Mouse (Mus musculus): ENCODE data around the gene Mansc1. TPM values are rescaled to one million over a fixed set of nuclear protein-coding genes. Genes with fewer than 3 reads are reported as not detected.

Gene Mansc1
- polyA plus RNA-seq, 1 experiment from 2014 or later, result 8.6 TPM

- Histone ChIP-seq H3K4me2 (ENCODE audit: low read length) (no peak overlapping the region), H3K4me3 (ENCODE audit: control insufficient read depth in 1 of 2, insufficient read depth in 1 of 2, low read depth in 1 of 2, low read length in 2 of 2) (no peak overlapping the region), H3K36me3 (ENCODE audit: control insufficient read depth, insufficient read depth, low read length) (no peaks in the 10 kb centered on the region), H3K27me3 (ENCODE audit: control insufficient read depth, insufficient read depth, low read length) (no peaks in the 10 kb centered on the region), H3K9me3 (ENCODE audit: control insufficient read depth, low read length) (no peaks in the 10 kb centered on the region), H3K4me1 (ENCODE audit: control insufficient read depth in 2 of 2, insufficient read depth in 2 of 2, low read length in 2 of 2) (peaks cover 0 to 10% of the 10 kb centered on the region in 2 experiments; a peak in 1 of 4 replicates), H3K9ac (ENCODE audit: low read length) (no peak overlapping the region), H3K27ac (replicated peaks in 1 of 2; ENCODE audit: control insufficient read depth in 1 of 2, insufficient read depth in 1 of 2, low read depth in 2 of 2, low read length in 2 of 2) (no peak overlapping the region)
- WGBS, result 57% methylated on average over 4 of the region's 4 CpGs
- no peak for ATAC-seq (ENCODE audit: insufficient number of reproducible peaks, insufficient read depth, low FRiP score, low read depth)
These were observed 4.2 kb upstream of the Mansc1 start for GRCm38 (mm10) chr6:134636476-134636875.

- WGBS, result 77% methylated on average over 8 of the region's 8 CpGs
- no peaks in the 10 kb centered on the region for H3K36me3 ChIP-seq (ENCODE audit: control insufficient read depth, insufficient read depth, low read length)
- no peak overlapping the region for H3K27ac ChIP-seq (replicated peaks in 1 of 2; ENCODE audit: control insufficient read depth in 1 of 2, insufficient read depth in 1 of 2, low read depth in 2 of 2, low read length in 2 of 2)
- no peak for ATAC-seq (ENCODE audit: insufficient number of reproducible peaks, insufficient read depth, low FRiP score, low read depth)
- no peaks in the 10 kb centered on the region for H3K9me3 ChIP-seq (ENCODE audit: control insufficient read depth, low read length)
- H3K4me3 ChIP-seq (ENCODE audit: control insufficient read depth in 1 of 2, insufficient read depth in 1 of 2, low read depth in 1 of 2, low read length in 2 of 2), result no peak overlapping the region
- H3K4me1 ChIP-seq (ENCODE audit: control insufficient read depth in 2 of 2, insufficient read depth in 2 of 2, low read length in 2 of 2), result peaks cover 0 to 9% of the 10 kb centered on the region in 2 experiments; a peak in 1 of 4 replicates
- H3K9ac ChIP-seq (ENCODE audit: low read length), result no peak overlapping the region
- no peaks in the 10 kb centered on the region for H3K27me3 ChIP-seq (ENCODE audit: control insufficient read depth, insufficient read depth, low read length)
- no peak overlapping the region for H3K4me2 ChIP-seq (ENCODE audit: low read length)
These were observed 1.3 kb upstream of the Mansc1 start for GRCm38 (mm10) chr6:134633553-134633952.

GRCm38 (mm10) chr6:134632756-134633155 lies 468 bp upstream of the Mansc1 start:
- Histone ChIP-seq H3K4me1 (ENCODE audit: control insufficient read depth in 2 of 2, insufficient read depth in 2 of 2, low read length in 2 of 2) (peaks cover 0 to 9% of the 10 kb centered on the region in 2 experiments; a peak in 1 of 4 replicates), H3K36me3 (ENCODE audit: control insufficient read depth, insufficient read depth, low read length) (no peaks in the 10 kb centered on the region), H3K27me3 (ENCODE audit: control insufficient read depth, insufficient read depth, low read length) (no peaks in the 10 kb centered on the region), H3K27ac (replicated peaks in 1 of 2; ENCODE audit: control insufficient read depth in 1 of 2, insufficient read depth in 1 of 2, low read depth in 2 of 2, low read length in 2 of 2) (0 out of 4 replicates have a peak overlapping the region, but pooled peaks of 1 of the 2 experiments have one; percentile 67), H3K9ac (ENCODE audit: low read length) (peak overlapping the region; percentile 82), H3K4me3 (ENCODE audit: control insufficient read depth in 1 of 2, insufficient read depth in 1 of 2, low read depth in 1 of 2, low read length in 2 of 2) (peak overlapping the region; percentile 75 to 80), H3K9me3 (ENCODE audit: control insufficient read depth, low read length) (no peaks in the 10 kb centered on the region), H3K4me2 (ENCODE audit: low read length) (peak overlapping the region; percentile 87)
- no peak for ATAC-seq (ENCODE audit: insufficient number of reproducible peaks, insufficient read depth, low FRiP score, low read depth)
- WGBS, result 27% methylated on average over 5 of the region's 5 CpGs

GRCm38 (mm10) chr6:134630447-134630846 lies 1.8 kb downstream of the Mansc1 start:
- peaks cover 0 to 9% of the 10 kb centered on the region in 2 experiments; a peak in 1 of 4 replicates for H3K4me1 ChIP-seq (ENCODE audit: control insufficient read depth in 2 of 2, insufficient read depth in 2 of 2, low read length in 2 of 2)
- H3K36me3 ChIP-seq (ENCODE audit: control insufficient read depth, insufficient read depth, low read length), result no peaks in the 10 kb centered on the region
- no peaks in the 10 kb centered on the region for H3K27me3 ChIP-seq (ENCODE audit: control insufficient read depth, insufficient read depth, low read length)
- H3K27ac ChIP-seq (replicated peaks in 1 of 2; ENCODE audit: control insufficient read depth in 1 of 2, insufficient read depth in 1 of 2, low read depth in 2 of 2, low read length in 2 of 2), result no peak overlapping the region
- WGBS, result 57% methylated on average over 9 of the region's 9 CpGs
- no peak overlapping the region for H3K4me3 ChIP-seq (ENCODE audit: control insufficient read depth in 1 of 2, insufficient read depth in 1 of 2, low read depth in 1 of 2, low read length in 2 of 2)
- no peaks in the 10 kb centered on the region for H3K9me3 ChIP-seq (ENCODE audit: control insufficient read depth, low read length)
- H3K4me2 ChIP-seq (ENCODE audit: low read length), result no peak overlapping the region
- H3K9ac ChIP-seq (ENCODE audit: low read length), result no peak overlapping the region
- 0 out of 2 replicates have a peak, but pooled peaks have one; percentile 42 for ATAC-seq (ENCODE audit: insufficient number of reproducible peaks, insufficient read depth, low FRiP score, low read depth)

GRCm38 (mm10) chr6:134626564-134626963 lies 5.7 kb downstream of the Mansc1 start:
- no peaks in the 10 kb centered on the region for H3K36me3 ChIP-seq (ENCODE audit: control insufficient read depth, insufficient read depth, low read length)
- peaks cover 1 to 2% of the 10 kb centered on the region in 2 experiments; a peak in 2 of 4 replicates for H3K4me1 ChIP-seq (ENCODE audit: control insufficient read depth in 2 of 2, insufficient read depth in 2 of 2, low read length in 2 of 2)
- no peaks in the 10 kb centered on the region for H3K9me3 ChIP-seq (ENCODE audit: control insufficient read depth, low read length)
- WGBS, result 94% methylated on average over 1 of the region's 1 CpGs
- H3K9ac ChIP-seq (ENCODE audit: low read length), result no peak overlapping the region
- ATAC-seq (ENCODE audit: insufficient number of reproducible peaks, insufficient read depth, low FRiP score, low read depth), result no peak
- H3K27ac ChIP-seq (replicated peaks in 1 of 2; ENCODE audit: control insufficient read depth in 1 of 2, insufficient read depth in 1 of 2, low read depth in 2 of 2, low read length in 2 of 2), result no peak overlapping the region
- no peak overlapping the region for H3K4me3 ChIP-seq (ENCODE audit: control insufficient read depth in 1 of 2, insufficient read depth in 1 of 2, low read depth in 1 of 2, low read length in 2 of 2)
- no peaks in the 10 kb centered on the region for H3K27me3 ChIP-seq (ENCODE audit: control insufficient read depth, insufficient read depth, low read length)
- no peak overlapping the region for H3K4me2 ChIP-seq (ENCODE audit: low read length)

GRCm38 (mm10) chr6:134625431-134625830 lies 6.9 kb downstream of the Mansc1 start:
- ATAC-seq (ENCODE audit: insufficient number of reproducible peaks, insufficient read depth, low FRiP score, low read depth), result no peak
- H3K9me3 ChIP-seq (ENCODE audit: control insufficient read depth, low read length), result no peaks in the 10 kb centered on the region
- 72% methylated on average over 12 of the region's 12 CpGs for WGBS
- H3K4me1 ChIP-seq (ENCODE audit: control insufficient read depth in 2 of 2, insufficient read depth in 2 of 2, low read length in 2 of 2), result peaks cover 2 to 3% of the 10 kb centered on the region in 2 experiments; a peak in 2 of 4 replicates
- H3K9ac ChIP-seq (ENCODE audit: low read length), result no peak overlapping the region
- no peaks in the 10 kb centered on the region for H3K27me3 ChIP-seq (ENCODE audit: control insufficient read depth, insufficient read depth, low read length)
- no peak overlapping the region for H3K4me2 ChIP-seq (ENCODE audit: low read length)
- H3K27ac ChIP-seq (replicated peaks in 1 of 2; ENCODE audit: control insufficient read depth in 1 of 2, insufficient read depth in 1 of 2, low read depth in 2 of 2, low read length in 2 of 2), result no peak overlapping the region
- H3K36me3 ChIP-seq (ENCODE audit: control insufficient read depth, insufficient read depth, low read length), result no peaks in the 10 kb centered on the region
- no peak overlapping the region for H3K4me3 ChIP-seq (ENCODE audit: control insufficient read depth in 1 of 2, insufficient read depth in 1 of 2, low read depth in 1 of 2, low read length in 2 of 2)

- Histone ChIP-seq H3K4me1 (ENCODE audit: control insufficient read depth in 2 of 2, insufficient read depth in 2 of 2, low read length in 2 of 2) (peaks cover 2 to 3% of the 10 kb centered on the region in 2 experiments; a peak in 2 of 4 replicates), H3K36me3 (ENCODE audit: control insufficient read depth, insufficient read depth, low read length) (no peaks in the 10 kb centered on the region), H3K4me3 (ENCODE audit: control insufficient read depth in 1 of 2, insufficient read depth in 1 of 2, low read depth in 1 of 2, low read length in 2 of 2) (no peak overlapping the region), H3K4me2 (ENCODE audit: low read length) (no peak overlapping the region), H3K27me3 (ENCODE audit: control insufficient read depth, insufficient read depth, low read length) (no peaks in the 10 kb centered on the region), H3K9me3 (ENCODE audit: control insufficient read depth, low read length) (no peaks in the 10 kb centered on the region), H3K9ac (ENCODE audit: low read length) (no peak overlapping the region), H3K27ac (replicated peaks in 1 of 2; ENCODE audit: control insufficient read depth in 1 of 2, insufficient read depth in 1 of 2, low read depth in 2 of 2, low read length in 2 of 2) (no peak overlapping the region)
- 68% methylated on average over 14 of the region's 14 CpGs for WGBS
- ATAC-seq (ENCODE audit: insufficient number of reproducible peaks, insufficient read depth, low FRiP score, low read depth), result no peak
These were observed 10.7 kb downstream of the Mansc1 start for GRCm38 (mm10) chr6:134621552-134621949.
